Mouse (Mus musculus): Measurements from ENCODE around the gene Mmp2. TPM values are rescaled to one million over a fixed set of nuclear protein-coding genes. Genes with fewer than 3 reads are reported as not detected.

Gene Mmp2
- total RNA-seq, 2 experiments from 2014 or later: 0.37 to 0.79 TPM

DNA sequence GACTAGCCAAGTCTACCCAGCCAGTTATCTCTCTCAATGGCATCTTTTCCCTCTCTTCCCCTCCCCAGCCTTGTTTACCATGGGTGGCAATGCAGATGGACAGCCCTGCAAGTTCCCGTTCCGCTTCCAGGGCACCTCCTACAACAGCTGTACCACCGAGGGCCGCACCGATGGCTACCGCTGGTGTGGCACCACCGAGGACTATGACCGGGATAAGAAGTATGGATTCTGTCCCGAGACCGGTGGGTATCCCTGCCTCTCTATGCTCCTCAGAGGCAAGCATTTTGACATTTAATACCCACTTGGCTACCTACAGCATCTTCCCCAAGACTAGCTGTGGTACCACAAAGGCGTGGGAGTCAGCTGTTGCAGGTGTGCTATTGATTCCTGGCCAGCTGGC, 8.8 kb downstream of the Mmp2 start:
- ATAC-seq (replicated peaks; ENCODE audit: poor library complexity): no peak

DNA sequence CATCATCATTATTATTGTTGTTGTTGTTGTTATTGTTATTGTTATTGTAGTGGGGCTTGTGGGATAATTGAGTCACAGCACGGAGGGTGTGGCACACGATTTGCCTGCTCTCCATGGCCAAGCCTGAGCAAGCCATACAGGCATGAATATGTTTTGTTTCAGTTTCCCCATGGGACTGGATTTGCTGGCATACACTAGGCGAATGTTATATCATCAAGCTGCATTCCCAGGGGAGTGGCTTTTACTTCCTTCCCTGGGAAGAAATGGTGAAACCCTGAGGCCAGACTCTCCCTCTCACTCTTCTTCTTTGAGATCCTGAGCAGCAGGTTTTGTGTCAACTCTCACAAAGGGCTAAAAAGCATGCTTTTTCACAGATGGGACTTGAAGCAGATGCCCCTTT, 11.5 kb downstream of the Mmp2 start:
- no peak for ATAC-seq (replicated peaks; ENCODE audit: poor library complexity)

DNA sequence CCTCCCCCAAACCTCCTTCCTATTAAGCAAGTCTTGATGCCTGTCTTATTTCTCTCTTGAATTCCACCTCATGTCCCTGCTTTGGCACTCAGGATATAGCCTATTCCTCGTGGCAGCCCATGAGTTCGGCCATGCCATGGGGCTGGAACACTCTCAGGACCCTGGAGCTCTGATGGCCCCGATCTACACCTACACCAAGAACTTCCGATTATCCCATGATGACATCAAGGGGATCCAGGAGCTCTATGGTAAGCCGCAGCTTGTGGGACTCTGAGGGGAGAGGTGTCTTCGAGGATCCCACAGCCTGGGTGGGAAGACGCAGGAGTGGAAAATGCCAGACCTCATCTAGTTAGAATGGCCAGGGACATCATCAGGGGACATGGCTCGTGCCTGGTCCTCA, 12.1 kb downstream of the Mmp2 start:
- no peak for ATAC-seq (replicated peaks; ENCODE audit: poor library complexity)

- ATAC-seq (replicated peaks; ENCODE audit: poor library complexity): peak; percentile 97
Measured at GRCm38 (mm10) chr8:92839876-92840275, 12.8 kb downstream of the Mmp2 start.

DNA sequence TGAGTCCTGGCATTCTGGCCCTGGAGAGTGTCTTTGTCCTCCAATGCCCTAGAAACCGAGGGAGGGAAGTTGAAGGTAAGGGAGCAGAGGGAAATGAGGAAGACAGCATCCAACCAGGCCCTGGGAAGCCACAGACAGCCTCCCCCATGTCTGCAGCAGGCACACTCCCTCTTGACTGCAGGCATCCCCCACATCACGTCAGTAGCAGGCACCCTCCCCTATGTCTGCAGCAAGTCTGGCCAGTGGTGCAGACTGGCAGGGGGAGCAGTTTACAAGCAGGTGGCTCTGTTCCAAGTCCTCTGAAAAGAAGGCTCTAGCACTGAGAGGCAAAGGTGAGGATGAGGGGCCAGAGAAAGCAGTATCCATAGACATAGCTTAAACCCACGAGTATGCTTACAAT, 19.6 kb downstream of the Mmp2 start:
- ATAC-seq (replicated peaks; ENCODE audit: poor library complexity): peak; percentile 69

DNA sequence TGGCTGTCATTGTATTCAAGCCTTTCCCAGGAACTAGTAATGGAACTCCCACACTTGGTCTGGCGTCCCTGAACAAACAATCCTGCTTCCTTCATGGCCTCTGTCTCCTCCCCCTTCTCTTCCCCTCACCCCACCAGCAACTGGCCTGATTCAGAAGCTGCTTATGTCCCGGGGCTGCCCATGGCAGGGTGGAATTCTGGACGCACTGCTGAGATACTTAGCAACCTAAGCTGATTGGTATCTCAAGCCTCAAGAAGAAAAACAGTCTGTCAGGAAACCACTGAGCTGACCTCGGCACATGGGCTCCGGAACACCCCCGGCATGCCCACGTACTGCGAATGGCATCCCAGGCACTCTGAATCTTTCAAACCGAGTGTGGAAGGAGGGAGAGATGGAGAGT, 20.2 kb downstream of the Mmp2 start:
- peak; percentile 50 for ATAC-seq (replicated peaks; ENCODE audit: poor library complexity)

- ATAC-seq (replicated peaks; ENCODE audit: poor library complexity): no peak
Measured at GRCm38 (mm10) chr8:92849261-92849660, 22.2 kb downstream of the Mmp2 start.

GRCm38 (mm10) chr8:92850239-92850638, 23.1 kb downstream of the Mmp2 start:
- no peak for ATAC-seq (replicated peaks; ENCODE audit: poor library complexity)

- no peak for ATAC-seq (replicated peaks; ENCODE audit: poor library complexity)
Measured at GRCm38 (mm10) chr8:92851381-92851780, 24.3 kb downstream of the Mmp2 start.

DNA sequence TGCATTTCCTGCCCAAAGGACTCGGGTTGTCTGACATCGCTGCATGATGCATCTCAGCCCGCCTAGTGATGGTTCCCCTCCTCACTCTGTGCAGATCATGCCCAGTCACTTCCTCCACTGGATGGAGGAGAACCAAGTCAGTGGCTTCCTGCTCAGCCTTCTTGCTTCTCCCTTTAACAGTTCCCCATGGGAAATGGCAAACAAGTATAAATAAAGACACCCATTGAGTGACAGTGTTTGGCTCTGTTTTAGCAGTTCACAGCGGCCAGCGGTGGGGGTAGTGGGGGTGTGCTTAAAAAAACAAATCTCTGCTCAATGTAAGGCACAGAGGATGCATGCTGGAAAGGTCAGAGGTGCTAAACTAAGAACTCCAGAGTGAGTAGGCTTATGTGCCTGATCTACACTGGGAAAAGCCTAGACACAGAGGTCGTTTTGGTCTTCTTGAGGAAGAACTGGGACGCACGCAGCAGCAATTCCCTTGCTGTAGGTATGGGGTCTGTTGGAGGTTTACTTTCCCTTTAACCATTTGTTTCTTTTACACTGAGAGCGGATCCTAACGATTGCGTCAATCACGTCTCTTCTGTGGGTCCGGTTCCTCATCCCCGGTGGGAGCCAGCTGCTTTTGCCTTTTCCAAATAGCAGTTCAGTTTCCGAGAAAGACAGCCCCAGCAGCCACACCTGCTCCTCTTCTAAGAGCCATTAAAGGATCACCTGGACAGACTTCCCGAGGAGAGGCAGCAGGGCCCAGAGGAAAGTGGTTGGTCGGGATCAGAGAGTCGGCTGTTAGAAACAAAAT, 26.3 kb downstream of the Mmp2 start:
- ATAC-seq (replicated peaks; ENCODE audit: poor library complexity): peak; percentile 67

DNA sequence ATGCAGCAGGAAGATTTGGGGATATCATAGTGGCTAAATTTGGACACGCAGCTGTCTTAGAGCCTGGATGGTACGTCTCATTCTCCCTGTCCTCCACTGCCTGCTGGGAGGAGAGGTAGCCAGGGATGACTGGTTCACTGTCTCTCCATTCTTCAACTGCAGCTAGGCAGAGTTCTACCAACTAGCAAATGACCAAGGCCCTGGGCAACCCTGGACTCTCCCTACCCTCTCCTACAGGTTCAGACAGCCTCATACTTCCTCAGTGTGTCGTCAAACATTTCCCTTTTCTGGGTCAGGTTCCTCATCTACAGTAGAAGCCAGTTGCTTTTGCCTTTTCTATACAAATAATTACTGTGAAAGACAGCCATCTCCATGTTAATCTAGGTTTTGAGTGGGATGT, 27.6 kb downstream of the Mmp2 start:
- peak; percentile 49 for ATAC-seq (replicated peaks; ENCODE audit: poor library complexity)

GRCm38 (mm10) chr8:92855171-92855894, 28.2 kb downstream of the Mmp2 start, which contains the start of gene Lpcat2:
TSS of gene Lpcat2 (plus strand) at chr8:92855339.
- ATAC-seq (replicated peaks; ENCODE audit: poor library complexity): peak; percentile 37

- peak; percentile 35 for ATAC-seq (replicated peaks; ENCODE audit: poor library complexity)
Measured at GRCm38 (mm10) chr8:92856273-92856986, 29.3 kb downstream of the Mmp2 start.

- ATAC-seq (replicated peaks; ENCODE audit: poor library complexity): no peak
Measured at GRCm38 (mm10) chr8:92858475-92859182, 31.5 kb downstream of the Mmp2 start.

- ATAC-seq (replicated peaks; ENCODE audit: poor library complexity): peak; percentile 87
Measured at GRCm38 (mm10) chr8:92861977-92862376, 34.9 kb downstream of the Mmp2 start.

DNA sequence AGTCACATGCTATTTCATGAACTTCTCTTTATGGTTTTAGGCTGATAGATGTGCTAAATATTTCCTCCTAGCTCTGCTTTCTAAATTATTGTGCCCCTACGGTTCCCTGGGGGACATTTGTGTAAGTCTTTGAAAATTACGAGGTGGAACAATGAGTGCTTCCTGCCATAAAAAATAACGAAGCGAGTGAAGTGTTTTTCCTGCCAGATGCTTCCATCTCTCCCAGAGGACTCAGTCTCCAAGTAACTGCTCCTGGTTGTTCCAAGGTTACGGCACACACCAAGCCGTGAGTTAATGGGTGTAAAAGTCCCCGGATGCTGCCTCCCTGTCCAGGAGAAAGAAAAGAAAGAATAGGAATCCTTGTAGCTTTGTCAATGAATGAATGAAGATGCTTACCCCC, 43.2 kb downstream of the Mmp2 start:
- no peak for ATAC-seq (replicated peaks; ENCODE audit: poor library complexity)

DNA sequence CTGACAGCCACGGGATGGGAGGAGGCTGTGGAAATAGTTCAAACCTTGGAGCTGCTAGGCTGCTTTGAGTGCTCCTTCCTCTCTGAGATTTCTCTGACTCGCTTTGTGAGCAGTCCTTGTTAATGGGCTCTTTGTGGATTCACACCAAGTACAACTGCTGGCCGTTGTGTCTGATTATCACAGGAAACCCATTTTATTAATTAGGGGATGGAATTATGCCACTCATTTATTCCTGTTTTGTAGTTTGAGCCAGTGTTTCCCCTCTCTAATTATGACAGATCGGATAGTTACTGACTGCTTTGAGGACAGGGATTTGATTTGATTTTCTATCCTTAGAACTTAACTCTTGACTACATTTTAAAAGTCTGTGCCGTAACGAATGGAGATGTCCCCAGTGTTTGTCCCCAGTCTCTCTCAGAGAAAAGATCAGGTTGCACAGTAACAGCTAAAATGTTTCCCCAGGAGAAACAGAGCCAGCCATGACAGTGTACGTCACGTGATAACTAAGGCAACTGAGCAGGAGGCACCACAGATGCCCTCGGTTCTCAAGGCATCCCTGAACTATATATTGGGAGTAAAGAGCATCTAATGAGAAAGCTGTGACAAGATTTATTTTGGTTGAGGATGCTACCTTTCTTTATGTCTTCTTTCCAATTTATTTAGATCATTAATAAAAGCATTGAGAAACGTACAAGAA, 45.1 kb downstream of the Mmp2 start:
- no peak for ATAC-seq (replicated peaks; ENCODE audit: poor library complexity)

- ATAC-seq (replicated peaks; ENCODE audit: poor library complexity): peak; percentile 97
Measured at GRCm38 (mm10) chr8:92875795-92876194, 48.7 kb downstream of the Mmp2 start.

- peak; percentile 95 for ATAC-seq (replicated peaks; ENCODE audit: poor library complexity)
Measured at GRCm38 (mm10) chr8:92881247-92881646, 54.2 kb downstream of the Mmp2 start.

- ATAC-seq (replicated peaks; ENCODE audit: poor library complexity): no peak
Measured at GRCm38 (mm10) chr8:92883771-92884170, 56.7 kb downstream of the Mmp2 start.
